ENCODE assay signal across 23 mouse cellular contexts in genomic region chr12:30001951-30002350, GRCm38 (mm10).
DNase-seq lines count a peak whose midpoint lies in the region; ATAC-seq and TF ChIP-seq lines count a peak whose summit lies in the region.
"Had no signal": no experiment of that assay in that cellular context is flagged by ENCODE, and none has a peak within 500 bp of the region (broad histone marks: within the 10 kb centered on the region; RNA-seq: fewer than 3 reads in every experiment).

No protein-coding gene starts in this region.

- no peak for DNase-seq in embryonic facial prominence, embryonic 11.5 days (ENCODE audit: low spot score)
- no peak for DNase-seq in embryonic facial prominence, embryonic 10.5 days (ENCODE audit: low spot score)
- no peak for DNase-seq in kidney, postnatal 36 days
- no peak for DNase-seq in G1E (ENCODE audit: low spot score)
- peak; percentile 6 for DNase-seq in ZHBTc4 (ENCODE audit: low read depth, low spot score)
- no peak for DNase-seq in right cerebral cortex, adult 2 months (ENCODE audit: low spot score in 2 of 2)
- DNase-seq: adrenal gland, postnatal 10 days; adrenal gland, postnatal 25 days; cerebellum, adult 11 months; cerebellum, adult 18-20 months; cerebellum, adult 8-10 months; cerebellum, adult 9-11 months; cerebellum, postnatal 36 days; embryo, embryonic 11 days had no signal

- no peak overlapping the region for H3K4me2 ChIP-seq in embryonic facial prominence, embryonic 11.5 days (ENCODE audit: low read depth, low read length)
- no peak overlapping the region for H3K4me2 ChIP-seq in kidney, embryonic 16.5 days (replicated peaks; ENCODE audit: low read depth, low read length)
- H3K4me2 ChIP-seq: embryonic facial prominence, embryonic 13.5 days; embryonic facial prominence, embryonic 15.5 days; forebrain, embryonic 12.5 days had no signal

- H3K36me3 ChIP-seq in embryonic facial prominence, embryonic 11.5 days (replicated peaks; ENCODE audit: control insufficient read depth, insufficient read depth, low read depth, low read length), result peaks cover 32% of the 10 kb centered on the region
- H3K36me3 ChIP-seq in embryonic facial prominence, embryonic 10.5 days (replicated peaks), result peaks cover 97% of the 10 kb centered on the region
- peaks cover 85% of the 10 kb centered on the region for H3K36me3 ChIP-seq in kidney, embryonic 16.5 days (ENCODE audit: insufficient read depth, low read length)
- no peaks in the 10 kb centered on the region for H3K36me3 ChIP-seq in G1E (replicated peaks)

- no peaks in the 10 kb centered on the region for H3K4me1 ChIP-seq in embryonic facial prominence, embryonic 11.5 days (ENCODE audit: control insufficient read depth, insufficient read depth, low read length)
- H3K4me1 ChIP-seq in embryonic facial prominence, embryonic 10.5 days, result no peaks in the 10 kb centered on the region
- no peaks in the 10 kb centered on the region for H3K4me1 ChIP-seq in kidney, embryonic 16.5 days (ENCODE audit: insufficient read depth, low read length)
- no peaks in the 10 kb centered on the region; the same call in 1 of the 2 replicates for H3K4me1 ChIP-seq in G1E (ENCODE audit: insufficient read depth, low read depth, low read length)
- H3K4me1 ChIP-seq: embryonic facial prominence, embryonic 13.5 days; embryonic facial prominence, embryonic 15.5 days had no signal

- H3K27me3 ChIP-seq in embryonic facial prominence, embryonic 11.5 days (ENCODE audit: control insufficient read depth, insufficient read depth, low read length), result no peaks in the 10 kb centered on the region
- no peaks in the 10 kb centered on the region for H3K27me3 ChIP-seq in embryonic facial prominence, embryonic 10.5 days (replicated peaks; ENCODE audit: low read depth, poor library complexity, severe bottlenecking)
- no peaks in the 10 kb centered on the region for H3K27me3 ChIP-seq in kidney, embryonic 16.5 days (ENCODE audit: insufficient read depth, low read length)
- H3K27me3 ChIP-seq in G1E (ENCODE audit: insufficient read depth, low read length), result peaks cover 4% of the 10 kb centered on the region; the same call in 1 of the 2 replicates
- H3K27me3 ChIP-seq: embryonic facial prominence, embryonic 13.5 days; embryonic facial prominence, embryonic 15.5 days; forebrain, embryonic 12.5 days; Patski had no signal

- 97% methylated on average over 16 of the region's 16 CpGs for WGBS in embryonic facial prominence, embryonic 11.5 days
- 96% methylated on average over 16 of the region's 16 CpGs for WGBS in embryonic facial prominence, embryonic 10.5 days
- 97% methylated on average over 16 of the region's 16 CpGs for WGBS in kidney, embryonic 16.5 days

- TF ChIP-seq CTCF in G1E (IDR thresholded peaks at IDR 0.05; ENCODE audit: low read depth, low read length), result no peak

- H3K9me3 ChIP-seq in embryonic facial prominence, embryonic 11.5 days (replicated peaks; ENCODE audit: control insufficient read depth, low read length), result no peaks in the 10 kb centered on the region
- no peaks in the 10 kb centered on the region for H3K9me3 ChIP-seq in embryonic facial prominence, embryonic 10.5 days
- no peaks in the 10 kb centered on the region for H3K9me3 ChIP-seq in kidney, embryonic 16.5 days (ENCODE audit: low read length)
- H3K9me3 ChIP-seq in G1E (replicated peaks), result peaks cover 83% of the 10 kb centered on the region
- H3K9me3 ChIP-seq: embryonic facial prominence, embryonic 13.5 days; embryonic facial prominence, embryonic 15.5 days; forebrain, embryonic 10.5 days; forebrain, embryonic 12.5 days had no signal

- no peak overlapping the region for H3K9ac ChIP-seq in embryonic facial prominence, embryonic 11.5 days (replicated peaks; ENCODE audit: low read length)
- H3K9ac ChIP-seq in kidney, embryonic 16.5 days (replicated peaks; ENCODE audit: low read length), result no peak overlapping the region
- H3K9ac ChIP-seq: embryonic facial prominence, embryonic 13.5 days; embryonic facial prominence, embryonic 15.5 days; forebrain, embryonic 12.5 days had no signal

- no peak overlapping the region for H3K27ac ChIP-seq in embryonic facial prominence, embryonic 11.5 days (replicated peaks; ENCODE audit: low read depth, low read length)
- no peak overlapping the region for H3K27ac ChIP-seq in embryonic facial prominence, embryonic 10.5 days (replicated peaks)
- no peak overlapping the region for H3K27ac ChIP-seq in kidney, embryonic 16.5 days (ENCODE audit: low read length)
- H3K27ac ChIP-seq: embryonic facial prominence, embryonic 13.5 days; embryonic facial prominence, embryonic 15.5 days; forebrain, embryonic 10.5 days; forebrain, embryonic 12.5 days had no signal

- peak; percentile 52; the same call in 1 of the 2 replicates for ATAC-seq in embryonic facial prominence, embryonic 11.5 days (replicated peaks; ENCODE audit: insufficient number of reproducible peaks, low FRiP score, low TSS enrichment, low read depth)
- ATAC-seq in kidney, embryonic 16.5 days (ENCODE audit: low FRiP score, low TSS enrichment), result 0 out of 2 replicates have a peak, but pooled peaks have one; percentile 11
- no peak for ATAC-seq in G1E (ENCODE audit: extremely low read depth, insufficient number of reproducible peaks, low FRiP score, poor library complexity, severe bottlenecking)
- ATAC-seq: forebrain, embryonic 14.5 days; forebrain, embryonic 16.5 days; Patski had no signal

- no peak overlapping the region for H3K4me3 ChIP-seq in embryonic facial prominence, embryonic 11.5 days (ENCODE audit: low read depth, low read length)
- H3K4me3 ChIP-seq in embryonic facial prominence, embryonic 10.5 days, result no peak overlapping the region
- H3K4me3 ChIP-seq in kidney, embryonic 16.5 days (ENCODE audit: low read length), result no peak overlapping the region
- H3K4me3 ChIP-seq in G1E (ENCODE audit: low read depth, low read length), result 0 out of 2 replicates have a peak overlapping the region, but pooled peaks have one; percentile 18
- H3K4me3 ChIP-seq: embryonic facial prominence, embryonic 13.5 days; embryonic facial prominence, embryonic 15.5 days; erythroblast, embryonic 14.5 days; forebrain, embryonic 10.5 days; forebrain, embryonic 12.5 days had no signal
